In genomic region chrX:93674836-93675795, GRCm38 (mm10) we compare ENCODE assay signal across 8 mouse cellular contexts. TPM values are rescaled to one million over a fixed set of nuclear protein-coding genes. Genes with fewer than 3 reads are reported as not detected.
A peak's percentile ranks its signal among the peaks of the same experiment; 100 is the strongest.
DNase-seq lines count a peak whose midpoint lies in the region; ATAC-seq lines count a peak whose summit lies in the region.

No protein-coding gene starts in this region.

- H3K27me3 ChIP-seq in forebrain, embryonic 16.5 days (replicated peaks; ENCODE audit: control insufficient read depth, insufficient read depth, low read length) = no peaks in the 10 kb centered on the region
- no peaks in the 10 kb centered on the region for H3K27me3 ChIP-seq in hindbrain, embryonic 13.5 days

- peak overlapping the region; percentile 61 for H3K9ac ChIP-seq in forebrain, embryonic 16.5 days (replicated peaks; ENCODE audit: low read depth, low read length)
- H3K9ac ChIP-seq in hindbrain, embryonic 13.5 days = peak overlapping the region; percentile 71

- H3K9me3 ChIP-seq in forebrain, embryonic 16.5 days (ENCODE audit: control insufficient read depth, low read length) = no peaks in the 10 kb centered on the region
- H3K9me3 ChIP-seq in hindbrain, embryonic 13.5 days = no peaks in the 10 kb centered on the region

- ATAC-seq in forebrain, embryonic 16.5 days = peak; percentile 99
- ATAC-seq in hindbrain, embryonic 13.5 days (ENCODE audit: low FRiP score) = peak; percentile 100

- peak overlapping the region; percentile 94 for H3K27ac ChIP-seq in forebrain, embryonic 16.5 days (ENCODE audit: low read length)
- peak overlapping the region; percentile 94 for H3K27ac ChIP-seq in hindbrain, embryonic 13.5 days

- H3K36me3 ChIP-seq in forebrain, embryonic 16.5 days (ENCODE audit: control insufficient read depth, insufficient read depth) = no peaks in the 10 kb centered on the region
- no peaks in the 10 kb centered on the region for H3K36me3 ChIP-seq in hindbrain, embryonic 13.5 days

- DNase-seq in NIH3T3 (ENCODE audit: low read depth) = peak; percentile 80
- DNase-seq in cerebellum, adult 18-20 months = peak; percentile 66 to 73
- peak; percentile 47 for DNase-seq in left cerebral cortex, adult 11 months (ENCODE audit: low spot score)
- peak; percentile 38 for DNase-seq in lung, postnatal 36 days
- peak; percentile 70 for DNase-seq in retina, embryonic 14.5 days (ENCODE audit: low spot score)
- DNase-seq in thymus, postnatal 36 days = peak; percentile 54 to 72

- H3K4me2 ChIP-seq in forebrain, embryonic 16.5 days (ENCODE audit: low read length) = peak overlapping the region; percentile 54
- H3K4me2 ChIP-seq in hindbrain, embryonic 13.5 days = peak overlapping the region; percentile 52

- H3K4me1 ChIP-seq in forebrain, embryonic 16.5 days (replicated peaks; ENCODE audit: control insufficient read depth, insufficient read depth, low read length) = no peaks in the 10 kb centered on the region
- H3K4me1 ChIP-seq in hindbrain, embryonic 13.5 days (replicated peaks) = peaks cover 8% of the 10 kb centered on the region

- WGBS in forebrain, embryonic 16.5 days = 18% methylated on average over 19 of the region's 19 CpGs
- 17% methylated on average over 19 of the region's 19 CpGs for WGBS in hindbrain, embryonic 13.5 days

- H3K4me3 ChIP-seq in forebrain, embryonic 16.5 days (replicated peaks; ENCODE audit: low read length) = peak overlapping the region; percentile 49
- H3K4me3 ChIP-seq in hindbrain, embryonic 13.5 days = peak overlapping the region; percentile 43

RNA-seq across cellular contexts. Expression of gene Pcyt1b, which starts 20.5 kb away (rescaled TPM):
- polyA plus RNA-seq in forebrain, embryonic 16.5 days (2015; fragmentation: Nextera tagmentation; extraction: Ambion mirVana) = 26.9 and 30.5 TPM in 2 replicates
- 21.6 and 23.1 TPM in 2 replicates for polyA plus RNA-seq in hindbrain, embryonic 13.5 days (2015; fragmentation: Nextera tagmentation; extraction: Ambion mirVana)

RNA-seq across cellular contexts. Expression of gene Pola1, which starts 43.2 kb away (rescaled TPM):
- 10.8 and 11.2 TPM in 2 replicates for polyA plus RNA-seq in forebrain, embryonic 16.5 days (2015; fragmentation: Nextera tagmentation; extraction: Ambion mirVana)
- polyA plus RNA-seq in hindbrain, embryonic 13.5 days (2015; fragmentation: Nextera tagmentation; extraction: Ambion mirVana) = 5.4 and 6.0 TPM in 2 replicates

Comparison
In these comparisons a context has a peak if more than half of its experiments do, and no peak if none do; other contexts are left out.
1. Peak in every context shown above with its lines: DNase-seq, ATAC-seq, H3K4me3 ChIP-seq and H3K27ac ChIP-seq.